Mouse (Mus musculus): ENCODE results near the gene Krtap19-9b. TPM values are rescaled to one million over a fixed set of nuclear protein-coding genes. Genes with fewer than 3 reads are reported as not detected.

Krtap19-9b gene
- polyA plus RNA-seq (2015; fragmentation: Nextera tagmentation; extraction: Ambion mirVana), result not detected in 2 replicates

GRCm38 (mm10) chr16:88932165-88932564 lies at the start of gene Krtap19-9b:
Gene Krtap19-9b (minus strand): TSS chr16:88932265.
- Histone ChIP-seq H3K4me3 (ENCODE audit: low read length) (no peak within 1 kb of the TSS), H3K9me3 (ENCODE audit: low read length) (no peaks in the 10 kb centered on the region), H3K4me1 (ENCODE audit: insufficient read depth, low read length) (no peaks in the 10 kb centered on the region), H3K9ac (replicated peaks; ENCODE audit: low read length) (no peak within 1 kb of the TSS), H3K27me3 (ENCODE audit: insufficient read depth, low read length) (no peaks in the 10 kb centered on the region), H3K27ac (ENCODE audit: low read length) (no peak within 1 kb of the TSS), H3K36me3 (ENCODE audit: insufficient read depth, low read length) (no peaks in the 10 kb centered on the region), H3K4me2 (replicated peaks; ENCODE audit: low read depth, low read length) (no peak within 1 kb of the TSS)
- no peak for ATAC-seq (ENCODE audit: low FRiP score, low TSS enrichment)
- WGBS, result 87% methylated on average over 3 of the region's 3 CpGs

DNA sequence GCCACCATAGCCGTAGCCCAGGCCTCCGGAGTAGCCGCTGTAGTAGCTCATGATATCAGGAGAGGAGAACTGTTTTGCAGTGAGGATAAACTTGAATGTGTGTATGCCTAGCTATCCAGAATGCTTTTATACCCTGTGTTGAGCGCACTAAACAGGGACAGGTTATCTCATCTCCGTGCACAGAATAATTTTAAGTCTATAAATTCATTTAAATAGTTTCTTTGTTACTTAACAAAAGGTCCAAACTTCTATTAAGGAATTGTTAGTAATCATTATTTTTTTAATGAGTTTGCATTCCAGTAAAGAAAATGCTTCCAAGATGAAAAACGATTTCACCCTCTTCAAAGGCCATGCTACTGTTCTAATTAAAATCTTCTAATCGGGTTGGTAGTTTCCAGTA lies 30.7 kb upstream of the Krtap19-9b start, which contains the start of gene Krtap16-3:
Gene Krtap16-3, minus strand, starts transcription at position 101 of the 400 bp plus-strand sequence.
- no peaks in the 10 kb centered on the region for H3K27me3 ChIP-seq (ENCODE audit: insufficient read depth, low read length)
- H3K9ac ChIP-seq (replicated peaks; ENCODE audit: low read length), result no peak within 1 kb of the TSS
- H3K4me3 ChIP-seq (ENCODE audit: low read length), result no peak within 1 kb of the TSS
- WGBS, result 89% methylated on average over 7 of the region's 7 CpGs
- H3K4me1 ChIP-seq (ENCODE audit: insufficient read depth, low read length), result no peaks in the 10 kb centered on the region
- no peak within 1 kb of the TSS for H3K27ac ChIP-seq (ENCODE audit: low read length)
- H3K4me2 ChIP-seq (replicated peaks; ENCODE audit: low read depth, low read length), result no peak within 1 kb of the TSS
- H3K36me3 ChIP-seq (ENCODE audit: insufficient read depth, low read length), result no peaks in the 10 kb centered on the region
- ATAC-seq (ENCODE audit: low FRiP score, low TSS enrichment), result no peak
- H3K9me3 ChIP-seq (ENCODE audit: low read length), result no peaks in the 10 kb centered on the region

DNA sequence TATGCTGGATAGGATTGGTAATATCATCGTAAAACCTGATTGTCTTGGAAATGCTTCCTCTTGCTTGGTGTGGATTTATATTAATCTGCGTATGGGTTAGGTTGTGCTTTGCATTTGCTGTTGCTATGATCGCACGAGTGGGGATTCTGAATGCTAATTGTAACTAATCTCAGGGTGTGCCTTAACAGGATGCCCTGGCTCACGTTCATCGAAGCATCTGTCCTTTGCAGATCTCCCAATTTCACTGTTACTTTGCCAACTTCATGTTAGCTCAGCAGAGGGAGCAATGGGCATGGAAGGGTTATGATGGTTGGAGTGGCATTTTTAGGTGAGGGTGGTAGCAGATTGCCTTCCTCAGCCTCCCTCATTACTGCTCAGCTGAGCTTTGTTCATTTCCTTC lies 9.0 kb upstream of the Krtap19-9b start:
- Histone ChIP-seq H3K27ac (ENCODE audit: low read length) (no peak overlapping the region), H3K4me1 (ENCODE audit: insufficient read depth, low read length) (no peaks in the 10 kb centered on the region), H3K4me3 (ENCODE audit: low read length) (no peak overlapping the region), H3K9ac (replicated peaks; ENCODE audit: low read length) (no peak overlapping the region), H3K9me3 (ENCODE audit: low read length) (no peaks in the 10 kb centered on the region), H3K27me3 (ENCODE audit: insufficient read depth, low read length) (no peaks in the 10 kb centered on the region), H3K36me3 (ENCODE audit: insufficient read depth, low read length) (no peaks in the 10 kb centered on the region), H3K4me2 (replicated peaks; ENCODE audit: low read depth, low read length) (no peak overlapping the region)
- no peak for ATAC-seq (ENCODE audit: low FRiP score, low TSS enrichment)
- 87% methylated on average over 6 of the region's 6 CpGs for WGBS

GRCm38 (mm10) chr16:88938252-88938651 lies 6.2 kb upstream of the Krtap19-9b start:
- WGBS, result 67% methylated on average over 7 of the region's 7 CpGs
- H3K9me3 ChIP-seq (ENCODE audit: low read length), result no peaks in the 10 kb centered on the region
- H3K4me1 ChIP-seq (ENCODE audit: insufficient read depth, low read length), result no peaks in the 10 kb centered on the region
- ATAC-seq (ENCODE audit: low FRiP score, low TSS enrichment), result no peak
- no peak overlapping the region for H3K4me3 ChIP-seq (ENCODE audit: low read length)
- no peak overlapping the region for H3K9ac ChIP-seq (replicated peaks; ENCODE audit: low read length)
- H3K27ac ChIP-seq (ENCODE audit: low read length), result no peak overlapping the region
- H3K27me3 ChIP-seq (ENCODE audit: insufficient read depth, low read length), result no peaks in the 10 kb centered on the region
- H3K36me3 ChIP-seq (ENCODE audit: insufficient read depth, low read length), result no peaks in the 10 kb centered on the region
- H3K4me2 ChIP-seq (replicated peaks; ENCODE audit: low read depth, low read length), result no peak overlapping the region

DNA sequence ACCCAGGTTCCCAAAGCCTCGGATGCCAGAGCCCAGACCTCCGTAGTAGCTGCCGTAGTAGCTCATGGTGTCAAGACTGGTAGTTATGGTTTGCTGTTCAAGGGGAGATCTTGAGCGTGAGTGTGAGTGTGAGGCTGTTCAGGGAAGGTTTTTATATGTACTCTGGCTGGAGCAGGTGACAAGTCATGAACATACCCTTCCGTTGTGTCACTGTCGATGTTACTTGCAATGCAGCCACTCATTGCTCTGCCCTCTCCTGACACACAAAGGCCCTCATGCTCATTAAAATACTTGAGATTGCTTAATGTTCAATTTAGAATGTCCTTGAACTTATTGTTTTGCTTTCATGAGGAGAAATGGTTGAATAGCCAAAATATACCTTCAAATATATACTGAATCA lies 35.7 kb downstream of the Krtap19-9b start, which contains the start of gene Krtap19-5:
Gene Krtap19-5, minus strand, starts transcription at position 101 of the 400 bp plus-strand sequence.
- H3K4me1 ChIP-seq (ENCODE audit: insufficient read depth, low read length), result no peaks in the 10 kb centered on the region
- H3K27me3 ChIP-seq (ENCODE audit: insufficient read depth, low read length), result no peaks in the 10 kb centered on the region
- no peak within 1 kb of the TSS for H3K4me3 ChIP-seq (ENCODE audit: low read length)
- no peak within 1 kb of the TSS for H3K27ac ChIP-seq (ENCODE audit: low read length)
- 93% methylated on average over 6 of the region's 6 CpGs for WGBS
- H3K4me2 ChIP-seq (replicated peaks; ENCODE audit: low read depth, low read length), result no peak within 1 kb of the TSS
- no peaks in the 10 kb centered on the region for H3K36me3 ChIP-seq (ENCODE audit: insufficient read depth, low read length)
- ATAC-seq (ENCODE audit: low FRiP score, low TSS enrichment), result no peak
- no peak within 1 kb of the TSS for H3K9ac ChIP-seq (replicated peaks; ENCODE audit: low read length)
- no peaks in the 10 kb centered on the region for H3K9me3 ChIP-seq (ENCODE audit: low read length)

DNA sequence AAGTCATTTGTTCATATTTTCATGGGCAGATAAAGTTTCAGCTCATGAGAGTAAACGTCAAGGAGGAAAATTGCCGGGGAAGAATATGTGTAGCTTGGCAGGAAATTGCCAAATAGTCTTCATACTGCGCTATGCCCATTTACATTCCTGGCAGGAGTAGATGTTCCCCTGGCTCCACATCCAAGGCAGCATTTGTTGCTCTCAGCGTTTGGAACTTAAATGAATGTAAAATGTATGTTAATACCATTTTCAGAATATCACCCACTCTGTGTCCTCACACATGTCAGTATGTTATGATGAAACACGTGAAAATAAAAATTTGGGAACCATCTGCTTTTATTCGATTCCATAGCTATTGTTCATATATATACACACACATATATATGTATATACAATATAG lies 45.2 kb downstream of the Krtap19-9b start:
- no peak overlapping the region for H3K9ac ChIP-seq (replicated peaks; ENCODE audit: low read length)
- H3K9me3 ChIP-seq (ENCODE audit: low read length), result no peaks in the 10 kb centered on the region
- no peak overlapping the region for H3K4me2 ChIP-seq (replicated peaks; ENCODE audit: low read depth, low read length)
- no peaks in the 10 kb centered on the region for H3K27me3 ChIP-seq (ENCODE audit: insufficient read depth, low read length)
- H3K36me3 ChIP-seq (ENCODE audit: insufficient read depth, low read length), result no peaks in the 10 kb centered on the region
- H3K27ac ChIP-seq (ENCODE audit: low read length), result no peak overlapping the region
- H3K4me1 ChIP-seq (ENCODE audit: insufficient read depth, low read length), result no peaks in the 10 kb centered on the region
- 85% methylated on average over 6 of the region's 6 CpGs for WGBS
- ATAC-seq (ENCODE audit: low FRiP score, low TSS enrichment), result no peak
- H3K4me3 ChIP-seq (ENCODE audit: low read length), result no peak overlapping the region

GRCm38 (mm10) chr16:88884989-88885388 lies 47.1 kb downstream of the Krtap19-9b start, which contains the start of gene Krtap19-4:
Gene Krtap19-4 (minus strand): TSS chr16:88885089.
- H3K4me1 ChIP-seq (ENCODE audit: insufficient read depth, low read length), result no peaks in the 10 kb centered on the region
- no peaks in the 10 kb centered on the region for H3K27me3 ChIP-seq (ENCODE audit: insufficient read depth, low read length)
- H3K27ac ChIP-seq (ENCODE audit: low read length), result no peak within 1 kb of the TSS
- no peak within 1 kb of the TSS for H3K9ac ChIP-seq (replicated peaks; ENCODE audit: low read length)
- no peaks in the 10 kb centered on the region for H3K9me3 ChIP-seq (ENCODE audit: low read length)
- no peaks in the 10 kb centered on the region for H3K36me3 ChIP-seq (ENCODE audit: insufficient read depth, low read length)
- H3K4me3 ChIP-seq (ENCODE audit: low read length), result no peak within 1 kb of the TSS
- no peak for ATAC-seq (ENCODE audit: low FRiP score, low TSS enrichment)
- no peak within 1 kb of the TSS for H3K4me2 ChIP-seq (replicated peaks; ENCODE audit: low read depth, low read length)
- 90% methylated on average over 5 of the region's 5 CpGs for WGBS

Other genes with a start within 250 kb of the Krtap19-9b start
- not detected in 2 replicates for gene 2310061N02Rik, start 224.3 kb downstream of the Krtap19-9b start, polyA plus RNA-seq (2015; fragmentation: Nextera tagmentation; extraction: Ambion mirVana)
- gene Krtap13-1, start 203.4 kb downstream of the Krtap19-9b start, polyA plus RNA-seq (2015; fragmentation: Nextera tagmentation; extraction: Ambion mirVana), result not detected in 2 replicates
- gene Krtap13, start 180.6 kb downstream of the Krtap19-9b start, polyA plus RNA-seq (2015; fragmentation: Nextera tagmentation; extraction: Ambion mirVana), result not detected in 2 replicates
- not detected in 2 replicates for gene 2310034C09Rik, start 173.4 kb downstream of the Krtap19-9b start, polyA plus RNA-seq (2015; fragmentation: Nextera tagmentation; extraction: Ambion mirVana)
- not detected in 2 replicates for gene 2310057N15Rik, start 158.1 kb downstream of the Krtap19-9b start, polyA plus RNA-seq (2015; fragmentation: Nextera tagmentation; extraction: Ambion mirVana)
- 0.31 TPM in 1 of 2 replicates, not detected in the other for gene Gm5965, start 154.4 kb downstream of the Krtap19-9b start, polyA plus RNA-seq (2015; fragmentation: Nextera tagmentation; extraction: Ambion mirVana)
- gene Gm20741, start 120.0 kb downstream of the Krtap19-9b start, polyA plus RNA-seq (2015; fragmentation: Nextera tagmentation; extraction: Ambion mirVana), result not detected in 2 replicates
- not detected in 2 replicates for gene Krtap15, start 112.0 kb downstream of the Krtap19-9b start, polyA plus RNA-seq (2015; fragmentation: Nextera tagmentation; extraction: Ambion mirVana)
- not detected in 2 replicates for gene Krtap14, start 106.1 kb downstream of the Krtap19-9b start, polyA plus RNA-seq (2015; fragmentation: Nextera tagmentation; extraction: Ambion mirVana)
- not detected in 2 replicates for gene Krtap19-1, start 62.9 kb downstream of the Krtap19-9b start, polyA plus RNA-seq (2015; fragmentation: Nextera tagmentation; extraction: Ambion mirVana)
- not detected in 2 replicates for gene Krtap19-2, start 58.0 kb downstream of the Krtap19-9b start, polyA plus RNA-seq (2015; fragmentation: Nextera tagmentation; extraction: Ambion mirVana)
- not detected in 2 replicates for gene Krtap19-3, start 54.2 kb downstream of the Krtap19-9b start, polyA plus RNA-seq (2015; fragmentation: Nextera tagmentation; extraction: Ambion mirVana)
- not detected in 2 replicates for gene Krtap19-4, start 47.2 kb downstream of the Krtap19-9b start, polyA plus RNA-seq (2015; fragmentation: Nextera tagmentation; extraction: Ambion mirVana)
- gene Krtap19-5, start 35.8 kb downstream of the Krtap19-9b start, polyA plus RNA-seq (2015; fragmentation: Nextera tagmentation; extraction: Ambion mirVana), result not detected in 2 replicates
- not detected in 2 replicates for gene Krtap16-3, start 30.6 kb upstream of the Krtap19-9b start, polyA plus RNA-seq (2015; fragmentation: Nextera tagmentation; extraction: Ambion mirVana)
- not detected in 2 replicates for gene Krtap22-2, start 78.5 kb upstream of the Krtap19-9b start, polyA plus RNA-seq (2015; fragmentation: Nextera tagmentation; extraction: Ambion mirVana)
- gene Gm10229, start 83.0 kb upstream of the Krtap19-9b start, polyA plus RNA-seq (2015; fragmentation: Nextera tagmentation; extraction: Ambion mirVana), result not detected in 2 replicates
- gene Krtap6-1, start 99.4 kb upstream of the Krtap19-9b start, polyA plus RNA-seq (2015; fragmentation: Nextera tagmentation; extraction: Ambion mirVana), result not detected in 2 replicates
- not detected in 2 replicates for gene Gm10228, start 109.2 kb upstream of the Krtap19-9b start, polyA plus RNA-seq (2015; fragmentation: Nextera tagmentation; extraction: Ambion mirVana)
- gene Krtap6-5, start 115.6 kb upstream of the Krtap19-9b start, polyA plus RNA-seq (2015; fragmentation: Nextera tagmentation; extraction: Ambion mirVana), result not detected in 2 replicates
- not detected in 2 replicates for gene 1110025L11Rik, start 131.7 kb upstream of the Krtap19-9b start, polyA plus RNA-seq (2015; fragmentation: Nextera tagmentation; extraction: Ambion mirVana)
- not detected in 2 replicates for gene Krtap6-3, start 151.8 kb upstream of the Krtap19-9b start, polyA plus RNA-seq (2015; fragmentation: Nextera tagmentation; extraction: Ambion mirVana)
- not detected in 2 replicates for gene Gm6358, start 208.6 kb upstream of the Krtap19-9b start, polyA plus RNA-seq (2015; fragmentation: Nextera tagmentation; extraction: Ambion mirVana)
- not detected in 2 replicates for gene Gm10061, start 218.8 kb upstream of the Krtap19-9b start, polyA plus RNA-seq (2015; fragmentation: Nextera tagmentation; extraction: Ambion mirVana)
- gene Gm9789, start 225.7 kb upstream of the Krtap19-9b start, polyA plus RNA-seq (2015; fragmentation: Nextera tagmentation; extraction: Ambion mirVana), result not detected in 2 replicates
- not detected in 2 replicates for gene Gm7735, start 237.2 kb upstream of the Krtap19-9b start, polyA plus RNA-seq (2015; fragmentation: Nextera tagmentation; extraction: Ambion mirVana)
- gene 1110057P08Rik, start 242.5 kb upstream of the Krtap19-9b start, polyA plus RNA-seq (2015; fragmentation: Nextera tagmentation; extraction: Ambion mirVana), result not detected in 2 replicates

All from kidney, embryonic 16.5 days (tissue).